Mouse (Mus musculus) MEL (cell line): ENCODE measurements around the gene Ywhah. TPM values are rescaled to one million over a fixed set of nuclear protein-coding genes. Genes with fewer than 3 reads are reported as not detected.

Experiments
- DNase-seq: peaks from one replicate; pipeline ENCODE4 v3.0.0; 2011; ENCODE audit warnings: low read depth, low spot score
- H3K27ac ChIP-seq: 2 replicates; pipeline ENCODE4 v1.5.1; 2012; ENCODE audit warnings: low read depth, mild to moderate bottlenecking, control low read depth, low read length, moderate library complexity; ENCODE audit not compliant: control insufficient read depth
- H3K27me3 ChIP-seq, 2 experiments: fragments of 150-350 bp in 1 of 2; sonication (generic) in 1 of 2; 2 replicates each; pipeline ENCODE4 v1.6.1; 2012; ENCODE audit warnings: low read length in 2 of 2, mild to moderate bottlenecking in 2 of 2, improper control_type of control experiment in 1 of 2, moderate library complexity in 1 of 2; ENCODE audit not compliant: insufficient read depth in 2 of 2, control insufficient read depth in 1 of 2
- H3K36me3 ChIP-seq, 2 experiments: 2 replicates each; pipeline ENCODE4 v1.6.1; 2012 to 2014; ENCODE audit warnings: low read length in 2 of 2, improper control_type of control experiment in 1 of 2, inconsistent platforms in 1 of 2, mild to moderate bottlenecking in 1 of 2; ENCODE audit not compliant: insufficient read depth in 2 of 2, control insufficient read depth in 1 of 2
- H3K4me1 ChIP-seq, 2 experiments: fragments of 150-350 bp in 1 of 2; sonication (generic) in 1 of 2; 2 replicates each; pipeline ENCODE4 v1.6.1; 2012; ENCODE audit warnings: low read length in 2 of 2, improper control_type of control experiment in 1 of 2, mild to moderate bottlenecking in 1 of 2; ENCODE audit not compliant: insufficient read depth in 2 of 2, control insufficient read depth in 1 of 2
- H3K4me3 ChIP-seq, 2 experiments: fragments of 150-350 bp in 1 of 2; sonication (generic) in 1 of 2; 2 replicates each; pipeline ENCODE4 v1.5.1; 2012; ENCODE audit warnings: low read depth in 2 of 2, low read length in 2 of 2, mild to moderate bottlenecking in 2 of 2, moderate library complexity in 2 of 2, control low read depth in 1 of 2, improper control_type of control experiment in 1 of 2; ENCODE audit not compliant: control insufficient read depth in 1 of 2, insufficient read depth in 1 of 2
- H3K79me2 ChIP-seq: 2 replicates; pipeline ENCODE4 v1.6.1; 2012; ENCODE audit warnings: mild to moderate bottlenecking, low read length, moderate library complexity; ENCODE audit not compliant: control insufficient read depth, poor library complexity, insufficient read depth
- H3K9ac ChIP-seq: 2 replicates; pipeline ENCODE4 v1.6.1; 2012; ENCODE audit warnings: low read depth, mild to moderate bottlenecking, control low read depth, low read length, moderate library complexity; ENCODE audit not compliant: control insufficient read depth, poor library complexity, severe bottlenecking
- H3K9me3 ChIP-seq: fragments of 150-350 bp; sonication (generic); replicated peaks from 2 replicates; pipeline ENCODE4 v1.6.1; 2012; ENCODE audit warnings: mild to moderate bottlenecking, low read length, improper control_type of control experiment, moderate library complexity; ENCODE audit not compliant: insufficient read depth
- CHD1 ChIP-seq: IDR thresholded peaks from 2 replicates; pipeline ENCODE4 v1.6.1; 2012; ENCODE audit warnings: low read depth, mild to moderate bottlenecking, inconsistent platforms, low read length, improper control_type of control experiment
- CHD2 ChIP-seq: IDR thresholded peaks from 2 replicates; pipeline ENCODE4 v1.6.1; 2011; ENCODE audit warnings: low read length, improper control_type of control experiment
- CTCF ChIP-seq, 3 experiments: IDR thresholded peaks in 2 of 3; conservative IDR thresholded peaks in 1 of 3; 2 replicates each; pipeline ENCODE4 v1.5.1; 2011 to 2012; ENCODE audit warnings: low read length in 3 of 3, low read depth in 2 of 3, mild to moderate bottlenecking in 2 of 3, improper control_type of control experiment in 1 of 3, inconsistent platforms in 1 of 3, mixed read lengths in 1 of 3, moderate library complexity in 1 of 3; ENCODE audit not compliant: control insufficient read depth in 1 of 3, insufficient read depth in 1 of 3, poor library complexity in 1 of 3, severe bottlenecking in 1 of 3
- ELF1 ChIP-seq: IDR thresholded peaks from 2 replicates; pipeline ENCODE4 v1.6.1; 2014; ENCODE audit warnings: low read depth, mild to moderate bottlenecking, inconsistent platforms, low read length, improper control_type of control experiment, moderate library complexity
- GABPA ChIP-seq: IDR thresholded peaks from 2 replicates; pipeline ENCODE4 v1.6.1; 2012; ENCODE audit warnings: low read depth, mild to moderate bottlenecking, inconsistent platforms, low read length, improper control_type of control experiment, moderate library complexity
- KAT2A ChIP-seq: conservative IDR thresholded peaks from 2 replicates; pipeline ENCODE4 v1.6.1; 2012; ENCODE audit warnings: low read depth, low read length, improper control_type of control experiment, inconsistent platforms
- MAX ChIP-seq: IDR thresholded peaks from 2 replicates; pipeline ENCODE4 v1.6.1; 2011; ENCODE audit warnings: low read length, improper control_type of control experiment
- MEF2A ChIP-seq: IDR thresholded peaks from 2 replicates; pipeline ENCODE4 v1.6.1; 2014; ENCODE audit warnings: low read depth, mild to moderate bottlenecking, inconsistent platforms, low read length, improper control_type of control experiment; ENCODE audit not compliant: poor library complexity, insufficient replicate concordance, severe bottlenecking; ENCODE audit errors: extremely low read depth
- MXI1 ChIP-seq: IDR thresholded peaks from 2 replicates; pipeline ENCODE4 v1.6.1; 2011; ENCODE audit warnings: mild to moderate bottlenecking, low read depth, low read length, improper control_type of control experiment
- NRF1 ChIP-seq: IDR thresholded peaks from 2 replicates; pipeline ENCODE4 v1.6.1; 2014; ENCODE audit warnings: low read depth, mild to moderate bottlenecking, inconsistent platforms, low read length, improper control_type of control experiment, moderate library complexity; ENCODE audit not compliant: poor library complexity, insufficient read depth, severe bottlenecking
- POLR2AphosphoS5 ChIP-seq: IDR thresholded peaks from 2 replicates; pipeline ENCODE4 v1.6.1; 2012; ENCODE audit warnings: low read depth, borderline replicate concordance, mild to moderate bottlenecking, inconsistent platforms, low read length, moderate library complexity, mixed read lengths
- RAD21 ChIP-seq: IDR thresholded peaks from 2 replicates; pipeline ENCODE4 v1.6.1; 2011; ENCODE audit warnings: mild to moderate bottlenecking, low read depth, low read length, improper control_type of control experiment
- SIN3A ChIP-seq: IDR thresholded peaks from 2 replicates; pipeline ENCODE4 v1.6.1; 2012; ENCODE audit warnings: low read length, improper control_type of control experiment, inconsistent platforms
- SMC3 ChIP-seq: IDR thresholded peaks from 2 replicates; pipeline ENCODE4 v1.6.1; 2011; ENCODE audit warnings: low read depth, low read length, improper control_type of control experiment
- USF1 ChIP-seq: IDR thresholded peaks from 2 replicates; pipeline ENCODE4 v1.6.1; 2014; ENCODE audit warnings: low read depth, mild to moderate bottlenecking, inconsistent platforms, low read length, improper control_type of control experiment, moderate library complexity
- ZC3H11A ChIP-seq: IDR thresholded peaks from 2 replicates; pipeline ENCODE4 v1.6.1; 2012; ENCODE audit warnings: low read depth, mild to moderate bottlenecking, inconsistent platforms, low read length, improper control_type of control experiment
- polyA plus RNA-seq, 2 experiments: library from polyadenylated mRNA; stranded (reverse) in 1 of 2; unstranded in 1 of 2; fragments of >175 nt in 1 of 2; fragments of >200 nt in 1 of 2; gene quantifications; 2 replicates each; pipeline versions ENCODE4 v1.2.1 to v1.2.4; 2012; ENCODE audit warnings: low replicate concordance in 2 of 2, low read depth in 1 of 2; ENCODE audit not compliant: insufficient read length in 2 of 2, insufficient read depth in 1 of 2, missing spikeins in 1 of 2
- total RNA-seq: library from RNA; depleted of rRNA; stranded (reverse); fragments of 300-350 nt; gene quantifications from 2 replicates; pipeline ENCODE4 v1.2.3, GENCODE M21; 2012

Ywhah gene
- total and polyA plus RNA-seq, 3 experiments, result 80.0 to 312 TPM; not detected in 1

DNA sequence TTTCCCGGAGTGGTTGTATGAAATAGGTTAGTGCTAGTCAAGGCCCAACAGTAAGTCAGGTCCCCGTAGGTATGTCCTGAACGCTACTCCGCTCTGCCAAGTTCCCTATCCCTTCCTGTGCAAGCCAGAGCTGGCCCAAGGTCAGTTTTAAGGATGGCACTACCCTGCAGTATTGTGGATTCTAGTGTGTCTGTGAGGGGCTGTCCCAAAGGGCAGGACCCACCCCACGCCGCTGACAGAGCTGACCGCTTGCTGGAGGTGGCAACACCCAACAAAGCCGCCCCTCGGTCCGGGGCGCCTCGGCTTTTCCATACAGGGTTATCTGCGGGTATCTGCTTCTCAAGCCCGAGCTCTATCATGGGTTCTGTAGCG, 441 bp upstream of the Ywhah start:
- Histone ChIP-seq H3K27ac (peak overlapping the region; percentile 97), H3K9me3 (no peaks in the 10 kb centered on the region), H3K79me2 (peaks cover 39% of the 10 kb centered on the region), H3K27me3 (no peaks in the 10 kb centered on the region), H3K4me3 (peak overlapping the region; percentile 62 to 67), H3K9ac (peak overlapping the region; percentile 95), H3K4me1 (peaks cover 30 to 45% of the 10 kb centered on the region in 2 experiments), H3K36me3 (peaks cover 7 to 43% of the 10 kb centered on the region in 2 experiments)
- TF ChIP-seq MAX (no peak), SIN3A (no peak; the same call in 1 of the 2 replicates), POLR2AphosphoS5 (0 out of 2 replicates have a peak, but pooled peaks have one; percentile 18)
- no peak for DNase-seq

DNA sequence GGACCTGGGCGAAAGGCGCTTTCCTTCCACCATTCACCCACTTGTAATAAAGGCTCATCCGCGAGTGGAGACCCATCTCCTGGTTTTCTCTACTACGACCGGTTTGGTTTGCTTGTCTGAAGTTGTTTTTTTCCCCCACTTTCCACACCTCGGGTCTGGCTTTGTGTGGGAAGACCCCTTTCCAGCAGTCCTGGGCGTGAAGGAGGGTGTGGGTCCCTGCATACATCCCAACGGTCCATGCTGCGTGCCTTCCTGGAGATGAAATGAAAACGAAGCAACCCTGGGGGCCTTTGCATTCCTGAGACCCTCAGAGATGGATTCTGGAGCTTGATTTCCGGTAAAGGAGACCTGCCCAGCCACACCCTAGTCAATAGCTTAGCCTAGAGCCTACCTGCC, 808 bp downstream of the Ywhah start:
- peak overlapping the region; percentile 90 for H3K27ac ChIP-seq
- TF ChIP-seq SIN3A, result peak; percentile 36; the same call in 1 of the 2 replicates
- TF ChIP-seq MEF2A, result 0 out of 2 replicates have a peak, but pooled peaks have one; percentile 6
- TF ChIP-seq CHD1, result peak; percentile 80; the same call in 1 of the 2 replicates
- no peak for TF ChIP-seq USF1
- H3K4me1 ChIP-seq, result peaks cover 36 to 52% of the 10 kb centered on the region in 2 experiments
- H3K9ac ChIP-seq, result peak overlapping the region; percentile 92
- H3K79me2 ChIP-seq, result peaks cover 50% of the 10 kb centered on the region
- no peaks in the 10 kb centered on the region for H3K9me3 ChIP-seq
- DNase-seq, result peak; percentile 70
- peak overlapping the region; percentile 91 to 93 for H3K4me3 ChIP-seq
- no peaks in the 10 kb centered on the region for H3K27me3 ChIP-seq
- peaks cover 7 to 56% of the 10 kb centered on the region in 2 experiments for H3K36me3 ChIP-seq

DNA sequence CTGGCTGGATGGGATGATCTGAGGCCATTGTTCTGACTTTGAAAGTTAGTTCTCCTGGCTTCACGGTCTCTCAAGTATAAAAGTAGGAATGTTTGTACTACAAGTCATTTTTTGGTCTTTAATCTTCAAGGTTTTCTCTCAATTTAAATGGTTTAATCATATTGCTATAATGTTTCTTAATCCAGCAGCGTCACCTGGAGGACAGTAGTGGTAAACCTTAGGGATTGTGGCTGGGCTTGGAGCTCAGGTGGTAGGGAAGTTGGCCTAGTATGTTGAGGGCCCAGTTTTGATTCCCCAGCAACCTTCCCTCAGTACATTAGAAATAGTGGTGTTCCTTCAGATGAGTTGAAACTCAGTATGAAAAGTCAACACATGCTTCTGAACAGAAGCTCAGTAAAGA, 3.0 kb downstream of the Ywhah start:
- TF ChIP-seq RAD21, result peak; percentile 46
- peak; percentile 26 for TF ChIP-seq SMC3
- no peak for TF ChIP-seq ELF1
- TF ChIP-seq KAT2A, result no peak
- no peak for TF ChIP-seq GABPA
- TF ChIP-seq ZC3H11A, result no peak
- 0 out of 2 replicates have a peak, but pooled peaks have one; percentile 11 for TF ChIP-seq SIN3A
- no peak; the same call in 1 of the 2 replicates for TF ChIP-seq MXI1
- TF ChIP-seq NRF1, result no peak
- no peak for TF ChIP-seq CHD2
- TF ChIP-seq CTCF (IDR thresholded peaks at IDR 0.05 in 2 of 3, conservative IDR thresholded peaks at IDR 0.05 in 1 of 3; ENCODE audit: control insufficient read depth in 1 of 3, insufficient read depth in 1 of 3, low read depth in 2 of 3, low read length in 3 of 3, poor library complexity in 1 of 3, severe bottlenecking in 1 of 3), result peak; percentile 20 to 53 (median 26); a peak in 4 of 6 replicates
- DNase-seq, result peak; percentile 48
- Histone ChIP-seq H3K36me3 (peaks cover 21 to 50% of the 10 kb centered on the region in 2 experiments), H3K4me1 (peaks cover 34 to 39% of the 10 kb centered on the region in 2 experiments), H3K9ac (no peak overlapping the region), H3K79me2 (peaks cover 53% of the 10 kb centered on the region), H3K4me3 (no peak overlapping the region), H3K9me3 (no peaks in the 10 kb centered on the region), H3K27me3 (no peaks in the 10 kb centered on the region), H3K27ac (no peak overlapping the region)
